Mouse (Mus musculus) liver, embryonic 13.5 days (tissue): ENCODE results near the gene 1700030K09Rik. TPM values are rescaled to one million over a fixed set of nuclear protein-coding genes. Genes with fewer than 3 reads are reported as not detected.
A peak's percentile ranks its signal among the peaks of the same experiment; 100 is the strongest.

Source experiments
- ATAC-seq: fragments of 200-750 bp; cut with Nextera tagmentation; 2 replicates; pipeline ENCODE4 v1.8.0; 2017; ENCODE audit warnings: low read depth, mild to moderate bottlenecking, moderate number of reproducible peaks, moderate library complexity
- DNase-seq: peaks from one replicate; pipeline ENCODE4 v3.0.0; 2022
- H3K27ac ChIP-seq: fragments of 300-500 bp; sonication (generic); 2 replicates; pipeline ENCODE4 v1.5.1; 2015; ENCODE audit warnings: moderate library complexity, mild to moderate bottlenecking, inconsistent platforms
- H3K27me3 ChIP-seq: fragments of 300-500 bp; sonication (generic); 2 replicates; pipeline ENCODE4 v1.6.1; 2015; ENCODE audit warnings: mild to moderate bottlenecking, inconsistent platforms
- H3K36me3 ChIP-seq: fragments of 300-500 bp; sonication (generic); 2 replicates; pipeline ENCODE4 v1.6.1; 2015; ENCODE audit warnings: mild to moderate bottlenecking, inconsistent platforms
- H3K4me1 ChIP-seq: fragments of 300-500 bp; sonication (generic); replicated peaks from 2 replicates; pipeline ENCODE4 v1.6.1; 2015; ENCODE audit warnings: inconsistent platforms
- H3K4me2 ChIP-seq: fragments of 300-500 bp; sonication (generic); 2 replicates; pipeline ENCODE4 v1.6.1; 2015; ENCODE audit warnings: inconsistent platforms, mild to moderate bottlenecking, moderate library complexity
- H3K4me3 ChIP-seq: fragments of 300-500 bp; sonication (generic); replicated peaks from 2 replicates; pipeline ENCODE4 v1.5.1; 2015; ENCODE audit warnings: mild to moderate bottlenecking, inconsistent platforms
- H3K9ac ChIP-seq: fragments of 300-500 bp; sonication (generic); 2 replicates; pipeline ENCODE4 v1.6.1; 2015; ENCODE audit warnings: mild to moderate bottlenecking, inconsistent platforms
- H3K9me3 ChIP-seq: fragments of 300-500 bp; sonication (generic); replicated peaks from 2 replicates; pipeline ENCODE4 v1.6.1; 2016; ENCODE audit warnings: inconsistent platforms
- WGBS: fragments of 180-500 bp; shearing (Covaris S2); methylation state at CpG from one replicate; pipeline ENCODE4 v1.1.7; 2015; ENCODE audit not compliant: insufficient replicate concordance; 5-methylcytosine and 5-hydroxymethylcytosine counted together
- polyA plus RNA-seq: library from polyadenylated mRNA; unstranded; fragments of >200 nt; fragmentation: Nextera tagmentation; extraction: Ambion mirVana; gene quantifications from 2 replicates; pipeline ENCODE4 v1.2.1, GENCODE M21; 2015

The 1700030K09Rik gene
- polyA plus RNA-seq, 1 experiment from 2014 or later: 4.2 TPM

DNA sequence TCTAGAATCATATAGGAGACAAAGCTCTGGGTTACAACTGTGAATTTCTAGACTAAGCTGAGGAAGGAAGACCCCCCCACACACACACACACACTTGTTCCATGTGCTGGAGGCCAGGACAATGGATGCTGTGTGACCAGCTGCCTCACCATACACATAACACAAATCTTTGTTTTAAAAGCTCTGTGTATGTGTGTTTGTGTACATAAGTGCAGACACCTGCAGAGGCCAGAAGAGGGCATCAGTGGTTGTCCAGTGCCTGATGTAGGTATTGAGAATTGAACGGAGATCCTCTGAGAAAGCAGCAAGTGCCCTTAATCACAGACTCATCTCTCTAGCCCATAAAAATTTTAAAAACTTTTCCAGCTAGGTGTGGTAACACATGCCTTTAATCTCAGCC is 20.8 kb upstream of the 1700030K09Rik start:
- H3K9me3 ChIP-seq: no peaks in the 10 kb centered on the region
- DNase-seq (no peak), ATAC-seq (no peak)
- 78% methylated on average over 1 of the region's 1 CpGs for WGBS
- H3K27me3 ChIP-seq: no peaks in the 10 kb centered on the region
- no peak overlapping the region for H3K4me3 ChIP-seq
- H3K4me2 ChIP-seq: peak overlapping the region; percentile 87; the same call in 1 of the 2 replicates
- no peak overlapping the region for H3K27ac ChIP-seq
- no peak overlapping the region for H3K9ac ChIP-seq
- H3K4me1 ChIP-seq: peaks cover 43% of the 10 kb centered on the region
- 0 out of 2 replicates have a peak, but pooled peaks cover 9% of the 10 kb centered on the region for H3K36me3 ChIP-seq

DNA sequence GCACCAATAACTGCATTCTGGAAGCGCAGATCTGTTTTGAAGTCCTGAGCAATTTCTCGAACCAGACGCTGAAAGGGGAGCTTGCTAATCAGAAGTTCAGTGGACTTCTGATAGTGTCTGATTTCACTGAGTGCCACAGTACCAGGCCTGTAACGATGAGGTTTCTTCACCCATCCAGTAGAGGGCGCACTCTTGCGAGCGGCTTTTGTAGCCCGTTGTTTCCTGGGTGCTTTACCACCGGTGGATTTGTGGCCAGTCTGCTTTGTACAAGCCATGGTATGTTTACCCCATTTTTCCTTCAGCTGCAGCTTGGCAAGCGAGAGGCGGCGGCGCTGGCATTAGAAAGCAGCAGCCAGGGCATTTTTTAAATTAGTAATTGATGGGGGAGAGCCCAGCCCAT is 14.0 kb upstream of the 1700030K09Rik start:
- Histone ChIP-seq H3K27ac (no peak overlapping the region), H3K4me3 (no peak overlapping the region), H3K9me3 (no peaks in the 10 kb centered on the region), H3K36me3 (no peaks in the 10 kb centered on the region), H3K4me1 (no peaks in the 10 kb centered on the region; the same call in 1 of the 2 replicates), H3K9ac (no peak overlapping the region), H3K27me3 (no peaks in the 10 kb centered on the region), H3K4me2 (no peak overlapping the region)
- DNase-seq: no peak
- ATAC-seq: no peak
- 38% methylated on average over 13 of the region's 13 CpGs for WGBS

DNA sequence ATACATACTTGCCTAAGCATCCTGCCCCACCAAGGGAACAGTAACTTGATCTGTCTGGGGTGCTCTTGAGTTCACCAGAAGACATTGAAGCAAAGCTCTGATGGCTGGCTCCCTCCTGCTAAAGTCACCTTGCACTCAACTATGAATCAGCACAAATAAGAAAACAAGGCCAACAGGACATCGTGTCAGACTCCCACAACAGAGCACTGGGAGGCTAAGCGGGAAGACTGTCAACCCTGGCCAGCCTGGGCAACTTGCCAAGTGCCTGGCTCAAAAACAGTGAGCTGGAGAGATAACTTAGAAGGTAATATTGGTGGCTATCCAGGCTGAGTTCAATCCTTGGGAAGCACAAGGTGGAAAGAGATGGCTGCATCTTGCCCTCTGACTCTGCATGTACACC is 8.7 kb upstream of the 1700030K09Rik start:
- Histone ChIP-seq H3K36me3 (no peaks in the 10 kb centered on the region), H3K4me3 (no peak overlapping the region), H3K4me2 (no peak overlapping the region), H3K4me1 (peaks cover 3% of the 10 kb centered on the region; the same call in 1 of the 2 replicates), H3K27me3 (no peaks in the 10 kb centered on the region), H3K9ac (no peak overlapping the region), H3K27ac (no peak overlapping the region), H3K9me3 (no peaks in the 10 kb centered on the region)
- 39% methylated on average over 2 of the region's 2 CpGs for whole genome bisulfite sequencing
- no peak for ATAC-seq
- DNase-seq: no peak

DNA sequence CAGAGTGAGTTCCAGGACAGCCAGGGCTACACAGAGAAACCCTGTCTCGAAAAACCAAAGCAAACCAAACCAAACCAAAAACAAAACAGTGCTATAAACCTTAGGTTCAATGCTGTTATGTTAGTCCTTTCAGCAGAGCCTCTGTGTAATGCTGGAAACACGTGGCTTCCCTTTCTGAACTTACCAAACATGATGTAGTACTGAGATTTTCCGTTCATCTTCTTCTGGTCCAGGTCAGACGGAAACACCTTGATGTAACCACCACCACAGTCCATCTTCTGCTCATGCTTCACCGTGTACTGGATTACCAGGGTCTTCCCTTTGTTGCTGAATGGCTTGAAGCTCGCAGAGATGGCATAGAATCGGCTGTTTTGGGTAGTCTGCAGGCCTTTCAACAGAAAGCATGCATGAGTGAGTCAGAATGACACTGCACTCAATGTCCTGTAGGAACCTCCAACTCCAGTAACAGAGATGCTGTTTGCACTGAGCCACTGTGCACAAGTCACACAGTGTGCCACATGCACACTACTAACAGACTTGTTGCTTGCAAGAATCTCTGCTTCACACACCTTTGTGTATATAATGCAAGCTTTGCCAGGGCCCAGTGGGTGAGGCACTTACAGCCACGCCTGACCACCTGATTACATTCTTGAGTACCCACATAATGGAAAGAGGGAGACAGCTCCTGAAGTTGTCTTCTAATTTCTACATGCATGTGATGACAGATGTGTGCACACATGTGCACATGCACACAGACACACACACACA is 5.2 kb upstream of the 1700030K09Rik start:
- Histone ChIP-seq H3K36me3 (no peaks in the 10 kb centered on the region), H3K9ac (no peak overlapping the region), H3K27me3 (no peaks in the 10 kb centered on the region), H3K4me1 (peaks cover 13% of the 10 kb centered on the region), H3K4me2 (no peak overlapping the region), H3K27ac (no peak overlapping the region), H3K9me3 (no peaks in the 10 kb centered on the region), H3K4me3 (no peak overlapping the region)
- ATAC-seq (no peak), DNase-seq (no peak)
- WGBS: 61% methylated on average over 8 of the region's 8 CpGs

DNA sequence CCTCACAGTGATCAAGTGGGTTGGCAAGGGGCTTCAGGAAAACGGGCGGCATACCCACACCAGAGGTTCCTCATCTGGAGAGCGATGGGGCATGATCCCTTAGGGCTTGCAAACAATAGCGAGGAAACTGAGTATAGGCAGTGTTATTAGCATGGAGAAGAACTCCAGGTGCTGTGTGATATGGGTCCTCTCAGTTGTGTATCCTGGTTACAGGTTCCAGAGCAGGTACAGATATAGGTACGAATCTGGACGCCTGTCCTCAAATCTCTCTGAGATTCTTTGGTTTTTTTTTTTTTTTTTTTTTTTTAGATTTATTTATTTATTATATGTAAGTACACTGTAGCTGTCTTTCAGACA is 292 bp downstream of the 1700030K09Rik start:
- Histone ChIP-seq H3K36me3 (peaks cover 12% of the 10 kb centered on the region), H3K9ac (peak overlapping the region; percentile 75), H3K4me3 (peak overlapping the region; percentile 58), H3K4me1 (peaks cover 29% of the 10 kb centered on the region), H3K27me3 (no peaks in the 10 kb centered on the region), H3K4me2 (peak overlapping the region; percentile 84), H3K9me3 (no peaks in the 10 kb centered on the region), H3K27ac (no peak overlapping the region; the same call in 1 of the 2 replicates)
- ATAC-seq: peak; percentile 49
- WGBS: 25% methylated on average over 6 of the region's 6 CpGs
- DNase-seq: no peak

DNA sequence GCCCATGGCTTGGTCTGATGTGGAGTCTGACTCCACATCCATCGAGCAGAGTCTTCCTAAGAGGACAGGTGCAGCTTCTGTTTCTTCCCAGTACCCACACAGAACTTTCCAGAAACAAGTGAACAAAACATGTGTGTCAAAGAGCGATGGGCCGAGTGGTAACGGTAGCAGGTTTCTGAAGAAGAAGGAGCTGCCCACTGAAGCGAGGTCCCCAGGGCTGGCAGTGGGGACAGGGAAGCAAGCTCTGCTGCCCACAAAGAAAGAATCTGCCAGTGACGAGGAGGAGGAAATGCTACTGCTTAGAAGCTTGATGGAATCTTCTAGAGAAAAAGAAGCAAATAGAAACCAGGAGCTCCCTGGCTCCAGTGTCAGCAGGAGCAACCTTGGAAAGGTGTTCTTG is 1.4 kb downstream of the 1700030K09Rik start:
- no peak overlapping the region for H3K4me2 ChIP-seq

DNA sequence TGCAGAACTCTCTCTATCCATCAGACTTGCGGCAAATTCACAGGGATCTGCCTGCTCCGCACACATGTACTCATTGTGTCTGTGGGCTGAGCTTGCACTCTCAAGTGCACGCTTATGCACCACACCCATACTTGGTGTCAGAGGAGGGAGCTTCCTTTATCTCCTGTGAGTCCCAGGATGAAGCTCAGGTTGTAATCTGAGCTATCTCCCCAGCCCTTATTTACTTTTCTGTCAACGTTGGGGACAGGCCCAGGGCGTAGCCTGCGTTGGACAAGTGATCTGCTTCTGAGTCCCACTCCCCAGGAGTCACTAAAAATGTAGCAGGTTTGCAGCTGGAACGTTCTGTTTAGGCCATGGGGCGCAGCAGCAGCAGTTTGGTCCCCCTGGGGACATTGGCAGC is 7.8 kb downstream of the 1700030K09Rik start:
- H3K9ac ChIP-seq: no peak overlapping the region
- ATAC-seq: peak; percentile 86
- H3K27ac ChIP-seq: no peak overlapping the region
- peaks cover 62% of the 10 kb centered on the region for H3K36me3 ChIP-seq
- DNase-seq: no peak
- no peaks in the 10 kb centered on the region for H3K27me3 ChIP-seq
- no peaks in the 10 kb centered on the region; the same call in 1 of the 2 replicates for H3K9me3 ChIP-seq
- no peak overlapping the region for H3K4me2 ChIP-seq
- peaks cover 11% of the 10 kb centered on the region for H3K4me1 ChIP-seq
- H3K4me3 ChIP-seq: no peak overlapping the region
- 46% methylated on average over 8 of the region's 8 CpGs for WGBS

More for the DNA sequence above, 1.4 kb downstream of the 1700030K09Rik start:
- H3K4me1 ChIP-seq: peaks cover 29% of the 10 kb centered on the region
- WGBS: 83% methylated on average over 6 of the region's 6 CpGs
- no peak for ATAC-seq
- no peaks in the 10 kb centered on the region for H3K27me3 ChIP-seq
- peaks cover 23% of the 10 kb centered on the region for H3K36me3 ChIP-seq
- H3K4me3 ChIP-seq: no peak overlapping the region
- no peak for DNase-seq
- H3K9me3 ChIP-seq: no peaks in the 10 kb centered on the region
- no peak overlapping the region for H3K9ac ChIP-seq
- no peak overlapping the region for H3K27ac ChIP-seq

DNA sequence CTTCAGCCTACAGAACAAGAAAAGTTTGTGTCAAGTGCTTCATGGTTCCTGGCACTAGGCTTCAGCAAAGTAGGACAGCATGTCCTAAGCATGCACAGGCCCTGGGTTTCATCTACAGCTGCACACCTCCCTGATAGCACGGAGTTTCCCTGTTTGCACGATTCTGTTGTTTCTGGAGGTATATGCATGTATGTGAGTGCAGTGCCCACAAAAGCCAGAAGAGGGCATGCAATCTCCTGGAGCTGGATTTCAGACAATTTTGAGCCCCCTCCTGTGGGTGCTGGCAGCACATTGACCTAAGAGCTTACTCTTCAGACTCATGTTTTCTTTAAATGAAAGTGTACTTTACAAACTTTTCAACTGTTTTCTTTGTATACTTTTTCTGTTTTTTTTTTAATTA is 10.2 kb downstream of the 1700030K09Rik start:
- Histone ChIP-seq H3K27me3 (no peaks in the 10 kb centered on the region), H3K9me3 (no peaks in the 10 kb centered on the region; the same call in 1 of the 2 replicates), H3K36me3 (peaks cover 61% of the 10 kb centered on the region), H3K27ac (no peak overlapping the region), H3K4me2 (no peak overlapping the region), H3K9ac (no peak overlapping the region), H3K4me3 (no peak overlapping the region), H3K4me1 (peaks cover 11% of the 10 kb centered on the region)
- no peak for DNase-seq
- 83% methylated on average over 2 of the region's 2 CpGs for WGBS
- ATAC-seq: no peak

DNA sequence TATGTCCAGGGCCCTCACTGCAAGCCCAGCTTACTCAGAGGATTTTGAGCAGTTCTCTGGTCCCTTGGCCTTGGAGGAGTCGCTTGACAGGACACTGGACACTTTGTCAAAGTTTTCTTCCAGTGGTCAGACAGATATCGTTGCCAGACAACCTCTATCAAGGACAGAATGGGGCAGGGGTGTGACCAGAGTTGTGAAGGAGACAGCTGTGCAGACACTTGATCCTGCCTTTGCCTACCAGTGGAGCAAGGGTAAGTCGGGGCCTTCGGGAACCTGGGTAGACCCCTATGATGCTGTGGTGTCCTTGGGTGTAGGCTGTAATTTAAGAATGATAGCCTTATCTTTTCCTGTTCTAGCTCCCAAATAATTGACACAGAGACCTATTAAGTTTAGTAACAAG is 11.6 kb downstream of the 1700030K09Rik start:
- ATAC-seq: no peak
- Histone ChIP-seq H3K4me2 (no peak overlapping the region), H3K36me3 (peaks cover 61% of the 10 kb centered on the region), H3K9me3 (no peaks in the 10 kb centered on the region; the same call in 1 of the 2 replicates), H3K27me3 (no peaks in the 10 kb centered on the region), H3K9ac (no peak overlapping the region), H3K27ac (no peak overlapping the region), H3K4me3 (no peak overlapping the region), H3K4me1 (peaks cover 11% of the 10 kb centered on the region)
- WGBS: 75% methylated on average over 4 of the region's 4 CpGs
- no peak for DNase-seq

DNA sequence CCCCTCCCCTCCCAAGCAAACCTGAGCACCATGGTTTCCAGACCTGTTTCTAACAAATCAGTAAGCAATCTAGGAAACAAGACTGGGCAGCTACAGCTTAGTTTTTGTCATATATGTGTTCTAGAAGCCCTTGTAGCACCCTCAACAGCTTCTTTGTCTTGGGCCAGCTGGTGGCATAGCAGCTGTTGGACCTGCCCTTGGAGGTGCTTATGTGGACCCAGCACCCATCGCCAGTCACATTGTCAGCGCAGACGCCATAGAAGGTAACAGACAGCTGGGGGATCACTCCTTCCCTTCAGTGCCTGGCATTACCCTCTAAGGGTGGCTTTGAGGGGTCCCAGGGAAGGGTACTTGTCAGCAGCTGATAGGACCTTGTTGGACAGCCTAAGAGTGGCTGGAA is 14.1 kb downstream of the 1700030K09Rik start:
- H3K36me3 ChIP-seq: peaks cover 72% of the 10 kb centered on the region
- no peak overlapping the region for H3K9ac ChIP-seq
- no peak for ATAC-seq
- H3K4me3 ChIP-seq: no peak overlapping the region
- H3K4me1 ChIP-seq: no peaks in the 10 kb centered on the region
- H3K4me2 ChIP-seq: no peak overlapping the region
- DNase-seq: no peak
- H3K27ac ChIP-seq: no peak overlapping the region
- no peaks in the 10 kb centered on the region; the same call in 1 of the 2 replicates for H3K9me3 ChIP-seq
- WGBS: 77% methylated on average over 3 of the region's 3 CpGs
- no peaks in the 10 kb centered on the region for H3K27me3 ChIP-seq

DNA sequence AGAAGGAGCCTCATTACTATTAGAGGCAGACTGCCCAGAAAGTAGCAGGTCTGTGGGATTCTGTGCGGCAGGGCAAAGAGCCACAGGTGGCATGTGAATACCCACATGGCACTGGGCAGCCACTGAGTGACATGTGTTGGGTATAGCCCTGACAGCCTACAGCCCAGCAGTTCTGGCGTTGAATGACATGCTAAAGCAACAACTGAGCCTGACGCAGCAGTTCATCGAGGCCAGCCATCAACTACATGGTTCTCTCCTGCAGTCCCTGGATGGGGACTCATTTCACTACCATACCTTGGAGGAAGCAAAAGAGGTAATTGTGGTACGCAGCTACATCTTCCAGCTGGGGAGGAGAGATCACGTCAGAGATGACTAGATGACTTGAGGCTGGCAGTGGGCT is 14.8 kb downstream of the 1700030K09Rik start:
- WGBS: 86% methylated on average over 6 of the region's 6 CpGs
- Histone ChIP-seq H3K27me3 (no peaks in the 10 kb centered on the region), H3K4me3 (no peak overlapping the region), H3K27ac (no peak overlapping the region), H3K4me1 (no peaks in the 10 kb centered on the region), H3K9ac (no peak overlapping the region), H3K4me2 (no peak overlapping the region), H3K36me3 (peaks cover 72% of the 10 kb centered on the region), H3K9me3 (no peaks in the 10 kb centered on the region; the same call in 1 of the 2 replicates)
- ATAC-seq: no peak
- no peak for DNase-seq
